Mouse (Mus musculus) layer of hippocampus, adult 18-20 months (tissue): Measurements from ENCODE around the gene Nsun4. TPM values are rescaled to one million over a fixed set of nuclear protein-coding genes. Genes with fewer than 3 reads are reported as not detected.
A peak's percentile ranks its signal among the peaks of the same experiment; 100 is the strongest.

Experiments used
- DNase-seq, 2 experiments: peaks; one replicate each; pipeline ENCODE4 v3.0.0; 2022; ENCODE audit warnings: low spot score in 2 of 2
- total RNA-seq, 2 experiments: library from RNA; stranded (reverse); gene quantifications; 2 replicates each; pipeline ENCODE4 v1.2.3; 2021

Nsun4 gene
- total RNA-seq, 2 experiments from 2014 or later: 9.6 TPM

- DNase-seq: no peak
Observed at GRCm38 (mm10) chr4:116048130-116048920, 5.4 kb downstream of the Nsun4 start.

- no peak for DNase-seq
Observed at GRCm38 (mm10) chr4:116047681-116048080, 6.0 kb downstream of the Nsun4 start.

GRCm38 (mm10) chr4:116046604-116047003, 7.1 kb downstream of the Nsun4 start:
- DNase-seq: no peak

- DNase-seq: no peak
Observed at GRCm38 (mm10) chr4:116042186-116042585, 11.5 kb downstream of the Nsun4 start.

GRCm38 (mm10) chr4:116040466-116040865, 13.2 kb downstream of the Nsun4 start:
- no peak for DNase-seq

- DNase-seq: peak in 1 of 2 experiments; percentile 41
Observed at GRCm38 (mm10) chr4:116033374-116033773, 20.3 kb downstream of the Nsun4 start.

- no peak for DNase-seq
Observed at GRCm38 (mm10) chr4:116032906-116033305, 20.8 kb downstream of the Nsun4 start.

- no peak for DNase-seq
Observed at GRCm38 (mm10) chr4:116017902-116018746, 35.6 kb downstream of the Nsun4 start, which contains the start of gene Faah. Gene Faah, minus strand, starts transcription at chr4:116017926.

- peak; percentile 62 to 82 for DNase-seq
Observed at GRCm38 (mm10) chr4:116017300-116017901, 36.3 kb downstream of the Nsun4 start.

GRCm38 (mm10) chr4:116016862-116017299, 36.8 kb downstream of the Nsun4 start:
- no peak for DNase-seq

- DNase-seq: no peak
Observed at GRCm38 (mm10) chr4:116016396-116016795, 37.3 kb downstream of the Nsun4 start.

GRCm38 (mm10) chr4:116015996-116016395, 37.7 kb downstream of the Nsun4 start:
- peak; percentile 79 to 84 for DNase-seq

- DNase-seq: no peak
Observed at GRCm38 (mm10) chr4:116015502-116015901, 38.2 kb downstream of the Nsun4 start.

- no peak for DNase-seq
Observed at GRCm38 (mm10) chr4:116010186-116010585, 43.5 kb downstream of the Nsun4 start.

GRCm38 (mm10) chr4:116001206-116001605, 52.5 kb downstream of the Nsun4 start:
- no peak for DNase-seq

- DNase-seq: no peak
Observed at GRCm38 (mm10) chr4:116000671-116001070, 53.0 kb downstream of the Nsun4 start.

- DNase-seq: no peak
Observed at GRCm38 (mm10) chr4:115996729-115997128, 56.9 kb downstream of the Nsun4 start.

GRCm38 (mm10) chr4:115995376-115995730, 58.3 kb downstream of the Nsun4 start:
- DNase-seq: no peak

- no peak for DNase-seq
Observed at GRCm38 (mm10) chr4:115994662-115995375, 58.9 kb downstream of the Nsun4 start.

GRCm38 (mm10) chr4:115989382-115989781, 64.3 kb downstream of the Nsun4 start:
- no peak for DNase-seq
